Mouse (Mus musculus) liver, embryonic 14.5 days (tissue): ENCODE data around the gene Gars.

Source experiments
- CTCF ChIP-seq: IDR thresholded peaks from 2 replicates; pipeline ENCODE4 v1.5.1; 2016; ENCODE audit warnings: antibody characterized with exemption, low read depth, control low read depth
- EP300 ChIP-seq: IDR thresholded peaks from 2 replicates; pipeline ENCODE4 v1.6.1; 2016; ENCODE audit warnings: antibody characterized with exemption, low read depth

- TF ChIP-seq CTCF (no peak), EP300 (no peak)
Measured at GRCm38 (mm10) chr6:55008401-55008800, 29.4 kb upstream of the Gars start.
